Mouse (Mus musculus) c-Kit-positive CD71-negative TER-119-negative erythroid progenitor cells, embryonic 14.5 days (primary cell): ENCODE measurements at regions not wholly inside any gene's neighbourhood (a gene's known extent, or its start where the extent isn't known, plus 50 kb on each side); places are given as distances from the start of the nearest gene placed in this dataset.

Source experiments
- DNase-seq: peaks from one replicate; pipeline ENCODE4 v3.0.0-alpha.2; 2013; ENCODE audit warnings: low read depth

GRCm38 (mm10) chrX:42332906-42333305 is 156.6 kb upstream of the Tex13c2 start:
- DNase-seq, result no peak

- no peak for DNase-seq
Observed at GRCm38 (mm10) chrX:42333631-42334030, 155.9 kb upstream of the Tex13c2 start.

GRCm38 (mm10) chrX:42334794-42335193 is 154.7 kb upstream of the Tex13c2 start:
- DNase-seq, result no peak

GRCm38 (mm10) chrX:42336772-42337171 is 152.7 kb upstream of the Tex13c2 start:
- DNase-seq, result no peak

- no peak for DNase-seq
Observed at GRCm38 (mm10) chrX:42342362-42342761, 147.1 kb upstream of the Tex13c2 start.

GRCm38 (mm10) chrX:42342951-42343879 is 146.3 kb upstream of the Tex13c2 start:
- DNase-seq, result peak; percentile 16

GRCm38 (mm10) chrX:42352610-42353254 is 136.8 kb upstream of the Tex13c2 start:
- no peak for DNase-seq

GRCm38 (mm10) chrX:42359381-42360172 is 129.9 kb upstream of the Tex13c2 start:
- DNase-seq, result no peak

- peak; percentile 16 for DNase-seq
Observed at GRCm38 (mm10) chrX:42360173-42360931, 129.1 kb upstream of the Tex13c2 start.

GRCm38 (mm10) chrX:42360973-42361372 is 128.5 kb upstream of the Tex13c2 start:
- DNase-seq, result no peak

- DNase-seq, result no peak
Observed at GRCm38 (mm10) chrX:42361400-42362028, 128.0 kb upstream of the Tex13c2 start.

- DNase-seq, result no peak
Observed at GRCm38 (mm10) chrX:42364137-42364536, 125.4 kb upstream of the Tex13c2 start.

GRCm38 (mm10) chrX:42373794-42374398 is 115.6 kb upstream of the Tex13c2 start:
- DNase-seq, result no peak

- no peak for DNase-seq
Observed at GRCm38 (mm10) chrX:42393836-42394556, 95.5 kb upstream of the Tex13c2 start.

- DNase-seq, result no peak
Observed at GRCm38 (mm10) chrX:42396441-42396840, 93.0 kb upstream of the Tex13c2 start.

GRCm38 (mm10) chrX:42398836-42399235 is 90.7 kb upstream of the Tex13c2 start:
- no peak for DNase-seq

GRCm38 (mm10) chrX:42399343-42399742 is 90.1 kb upstream of the Tex13c2 start:
- no peak for DNase-seq

- no peak for DNase-seq
Observed at GRCm38 (mm10) chrX:42401091-42401490, 88.4 kb upstream of the Tex13c2 start.

- DNase-seq, result no peak
Observed at GRCm38 (mm10) chrX:42401564-42402334, 87.7 kb upstream of the Tex13c2 start.

- no peak for DNase-seq
Observed at GRCm38 (mm10) chrX:42402335-42402605, 87.2 kb upstream of the Tex13c2 start.
